Mouse (Mus musculus): ENCODE results near the gene Atp6v0a4. TPM values are rescaled to one million over a fixed set of nuclear protein-coding genes. Genes with fewer than 3 reads are reported as not detected.

Atp6v0a4 gene
- total RNA-seq, 2 experiments from 2014 or later, result 1.1 to 1.3 TPM

- peak overlapping the region; percentile 74 for H3K27ac ChIP-seq
Observed at GRCm38 (mm10) chr6:38145463-38146065, 21.2 kb upstream of the Atp6v0a4 start.

GRCm38 (mm10) chr6:38144161-38144998 lies 20.0 kb upstream of the Atp6v0a4 start:
- no peak overlapping the region for H3K4me3 ChIP-seq
- peak overlapping the region; percentile 74; the same call in 1 of the 2 replicates for H3K27ac ChIP-seq
- DNase-seq (ENCODE audit: low spot score in 2 of 2), result no peak
- TF ChIP-seq CTCF (conservative IDR thresholded peaks at IDR 0.05), result no peak

More at GRCm38 (mm10) chr6:38145463-38146065, 21.2 kb upstream of the Atp6v0a4 start:
- TF ChIP-seq CTCF (conservative IDR thresholded peaks at IDR 0.05), result no peak
- no peak overlapping the region for H3K4me3 ChIP-seq
- peak; percentile 42 to 59 for DNase-seq (ENCODE audit: low spot score in 2 of 2)

- Histone ChIP-seq H3K27ac (no peak overlapping the region), H3K4me3 (no peak overlapping the region)
- DNase-seq (ENCODE audit: low spot score in 2 of 2), result no peak
- TF ChIP-seq CTCF (conservative IDR thresholded peaks at IDR 0.05), result no peak
Observed at GRCm38 (mm10) chr6:38140402-38140801, 16.0 kb upstream of the Atp6v0a4 start.

- TF ChIP-seq CTCF (conservative IDR thresholded peaks at IDR 0.05), result no peak
Observed at GRCm38 (mm10) chr6:38139086-38139485, 14.7 kb upstream of the Atp6v0a4 start.

GRCm38 (mm10) chr6:38134806-38135559 lies 10.6 kb upstream of the Atp6v0a4 start:
- Histone ChIP-seq H3K27ac (peak overlapping the region; percentile 83), H3K4me3 (no peak overlapping the region)
- no peak for TF ChIP-seq CTCF (conservative IDR thresholded peaks at IDR 0.05)
- peak; percentile 72 to 76 for DNase-seq (ENCODE audit: low spot score in 2 of 2)

More at GRCm38 (mm10) chr6:38139086-38139485, 14.7 kb upstream of the Atp6v0a4 start:
- DNase-seq (ENCODE audit: low spot score in 2 of 2), result no peak
- Histone ChIP-seq H3K4me3 (no peak overlapping the region), H3K27ac (no peak overlapping the region)

- Histone ChIP-seq H3K4me3 (no peak overlapping the region), H3K27ac (no peak overlapping the region)
- TF ChIP-seq CTCF (conservative IDR thresholded peaks at IDR 0.05), result no peak
- no peak for DNase-seq (ENCODE audit: low spot score in 2 of 2)
Observed at GRCm38 (mm10) chr6:38131801-38132231, 7.4 kb upstream of the Atp6v0a4 start.

GRCm38 (mm10) chr6:38129883-38130282 lies 5.5 kb upstream of the Atp6v0a4 start:
- Histone ChIP-seq H3K27ac (no peak overlapping the region), H3K4me3 (no peak overlapping the region)
- DNase-seq (ENCODE audit: low spot score in 2 of 2), result no peak
- TF ChIP-seq CTCF (conservative IDR thresholded peaks at IDR 0.05), result peak; percentile 60

GRCm38 (mm10) chr6:38128115-38128514 lies 3.7 kb upstream of the Atp6v0a4 start:
- Histone ChIP-seq H3K4me3 (no peak overlapping the region), H3K27ac (no peak overlapping the region)
- TF ChIP-seq CTCF (conservative IDR thresholded peaks at IDR 0.05), result no peak
- DNase-seq (ENCODE audit: low spot score in 2 of 2), result peak in 1 of 2 experiments; percentile 48

GRCm38 (mm10) chr6:38125462-38125861 lies 1.1 kb upstream of the Atp6v0a4 start:
- no peak overlapping the region for H3K4me3 ChIP-seq
- DNase-seq (ENCODE audit: low spot score in 2 of 2), result no peak
- TF ChIP-seq CTCF (conservative IDR thresholded peaks at IDR 0.05), result no peak
- no peak overlapping the region for H3K27ac ChIP-seq

GRCm38 (mm10) chr6:38124882-38125281 lies 496 bp upstream of the Atp6v0a4 start:
- DNase-seq (ENCODE audit: low spot score in 2 of 2), result no peak
- no peak overlapping the region for H3K27ac ChIP-seq

GRCm38 (mm10) chr6:38123471-38124206 lies 747 bp downstream of the Atp6v0a4 start:
- no peak overlapping the region for H3K27ac ChIP-seq

More at GRCm38 (mm10) chr6:38124882-38125281, 496 bp upstream of the Atp6v0a4 start:
- no peak for TF ChIP-seq CTCF (conservative IDR thresholded peaks at IDR 0.05)
- H3K4me3 ChIP-seq, result no peak overlapping the region

GRCm38 (mm10) chr6:38122791-38123190 lies 1.6 kb downstream of the Atp6v0a4 start:
- no peak overlapping the region for H3K27ac ChIP-seq
- no peak for TF ChIP-seq CTCF (conservative IDR thresholded peaks at IDR 0.05)
- no peak overlapping the region for H3K4me3 ChIP-seq
- DNase-seq (ENCODE audit: low spot score in 2 of 2), result no peak

More at GRCm38 (mm10) chr6:38123471-38124206, 747 bp downstream of the Atp6v0a4 start:
- no peak overlapping the region for H3K4me3 ChIP-seq
- no peak for TF ChIP-seq CTCF (conservative IDR thresholded peaks at IDR 0.05)
- no peak for DNase-seq (ENCODE audit: low spot score in 2 of 2)
